Mouse (Mus musculus) limb, embryonic 14.5 days (tissue): ENCODE measurements at regions not wholly inside any gene's neighbourhood (a gene's known extent, or its start where the extent isn't known, plus 50 kb on each side); places are given as distances from the start of the nearest gene placed in this dataset.

Experiments used
- ATAC-seq: fragments of 200-750 bp; cut with Nextera tagmentation; 2 replicates; pipeline ENCODE4 v1.8.0; 2017; ENCODE audit warnings: low read depth, moderate number of reproducible peaks, moderate TSS enrichment; ENCODE audit not compliant: low FRiP score
- DNase-seq: peaks from one replicate; pipeline ENCODE4 v3.0.0-alpha.2; 2015; ENCODE audit warnings: low spot score
- H3K27ac ChIP-seq: fragments of 300-500 bp; sonication (generic); replicated peaks from 2 replicates; pipeline ENCODE4 v1.5.1; 2014; ENCODE audit warnings: low read depth, mild to moderate bottlenecking, low read length, moderate library complexity, mixed read lengths
- H3K27me3 ChIP-seq: fragments of 300-500 bp; sonication (generic); 2 replicates; pipeline ENCODE4 v1.6.1; 2014; ENCODE audit warnings: low read length, mixed read lengths; ENCODE audit not compliant: control insufficient read depth, insufficient read depth
- H3K36me3 ChIP-seq: fragments of 300-500 bp; sonication (generic); 2 replicates; pipeline ENCODE4 v1.6.1; 2014; ENCODE audit warnings: mild to moderate bottlenecking, low read length, moderate library complexity, mixed read lengths; ENCODE audit not compliant: control insufficient read depth, insufficient read depth
- H3K4me1 ChIP-seq: fragments of 300-500 bp; sonication (generic); 2 replicates; pipeline ENCODE4 v1.6.1; 2014; ENCODE audit warnings: antibody characterized with exemption, low read length, mixed read lengths; ENCODE audit not compliant: control insufficient read depth, insufficient read depth
- H3K4me2 ChIP-seq: fragments of 300-500 bp; sonication (generic); replicated peaks from 2 replicates; pipeline ENCODE4 v1.6.1; 2014; ENCODE audit warnings: low read depth, mild to moderate bottlenecking, low read length, moderate library complexity; ENCODE audit not compliant: severe bottlenecking
- H3K4me3 ChIP-seq: fragments of 300-500 bp; sonication (generic); replicated peaks from 2 replicates; pipeline ENCODE4 v1.5.1; 2014; ENCODE audit warnings: low read length
- H3K9ac ChIP-seq: fragments of 300-500 bp; sonication (generic); 2 replicates; pipeline ENCODE4 v1.6.1; 2014; ENCODE audit warnings: mild to moderate bottlenecking, low read depth, low read length, moderate library complexity; ENCODE audit not compliant: severe bottlenecking
- H3K9me3 ChIP-seq: fragments of 300-500 bp; sonication (generic); 2 replicates; pipeline ENCODE4 v1.6.1; 2016; ENCODE audit warnings: low read length; ENCODE audit not compliant: control insufficient read depth
- POLR2A ChIP-seq: fragments of 200-500 bp; IDR thresholded peaks from 2 replicates; pipeline ENCODE4 v1.8.0; 2012; ENCODE audit warnings: inconsistent platforms, mild to moderate bottlenecking, moderate library complexity, borderline replicate concordance; ENCODE audit not compliant: insufficient read depth, insufficient read length; ENCODE audit errors: extremely low read depth
- WGBS: fragments of 180-500 bp; shearing (Covaris S2); extraction: QIAGEN DNeasy Blood & Tissue Kit; methylation state at CpG from one replicate; pipeline ENCODE4 v1.1.7; 2014; 5-methylcytosine and 5-hydroxymethylcytosine counted together

DNA sequence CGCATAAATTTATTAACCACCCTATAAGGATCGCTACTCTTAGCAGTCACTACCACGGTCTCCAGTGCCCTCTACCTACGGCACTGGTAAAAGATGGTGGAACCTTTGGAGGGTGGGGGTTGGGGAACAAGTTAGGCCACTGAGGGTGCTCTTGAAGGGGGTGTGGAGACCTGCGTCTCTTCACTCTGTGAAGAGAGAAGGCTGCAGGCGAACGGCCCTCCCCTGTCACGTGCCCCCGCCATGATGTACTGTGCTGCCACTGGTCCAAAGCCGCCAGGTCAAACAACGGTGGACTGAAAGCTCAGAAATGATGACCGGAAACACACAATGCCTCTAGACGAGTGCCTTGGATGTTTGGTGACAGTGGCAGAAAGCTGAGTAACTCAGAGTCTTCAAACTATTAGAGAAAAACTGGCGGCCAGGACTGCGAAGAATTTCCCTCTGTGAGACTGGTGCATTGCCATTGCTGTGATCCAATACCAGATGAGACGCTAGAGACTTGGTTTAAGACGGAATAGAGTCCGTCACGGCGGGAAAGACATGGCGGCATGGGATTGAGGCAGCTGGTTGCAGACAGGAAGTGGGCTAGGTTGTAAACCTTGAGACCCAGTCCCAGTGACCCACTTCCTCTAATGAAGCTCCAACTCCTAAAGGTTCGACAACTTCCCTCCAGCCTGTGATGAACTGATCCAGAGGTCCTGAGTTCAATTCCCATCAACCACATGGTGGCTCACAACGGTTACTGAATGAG is 130.2 kb downstream of the Spata18 start:
- Histone ChIP-seq H3K4me2 (no peak overlapping the region), H3K9ac (no peak overlapping the region), H3K36me3 (no peaks in the 10 kb centered on the region), H3K27ac (peak overlapping the region; percentile 72), H3K4me3 (no peak overlapping the region), H3K9me3 (no peaks in the 10 kb centered on the region), H3K27me3 (no peaks in the 10 kb centered on the region), H3K4me1 (peaks cover 45% of the 10 kb centered on the region)
- DNase-seq (no peak), ATAC-seq (no peak)
- 74% methylated on average over 23 of the region's 23 CpGs for WGBS
- no peak for TF ChIP-seq POLR2A

DNA sequence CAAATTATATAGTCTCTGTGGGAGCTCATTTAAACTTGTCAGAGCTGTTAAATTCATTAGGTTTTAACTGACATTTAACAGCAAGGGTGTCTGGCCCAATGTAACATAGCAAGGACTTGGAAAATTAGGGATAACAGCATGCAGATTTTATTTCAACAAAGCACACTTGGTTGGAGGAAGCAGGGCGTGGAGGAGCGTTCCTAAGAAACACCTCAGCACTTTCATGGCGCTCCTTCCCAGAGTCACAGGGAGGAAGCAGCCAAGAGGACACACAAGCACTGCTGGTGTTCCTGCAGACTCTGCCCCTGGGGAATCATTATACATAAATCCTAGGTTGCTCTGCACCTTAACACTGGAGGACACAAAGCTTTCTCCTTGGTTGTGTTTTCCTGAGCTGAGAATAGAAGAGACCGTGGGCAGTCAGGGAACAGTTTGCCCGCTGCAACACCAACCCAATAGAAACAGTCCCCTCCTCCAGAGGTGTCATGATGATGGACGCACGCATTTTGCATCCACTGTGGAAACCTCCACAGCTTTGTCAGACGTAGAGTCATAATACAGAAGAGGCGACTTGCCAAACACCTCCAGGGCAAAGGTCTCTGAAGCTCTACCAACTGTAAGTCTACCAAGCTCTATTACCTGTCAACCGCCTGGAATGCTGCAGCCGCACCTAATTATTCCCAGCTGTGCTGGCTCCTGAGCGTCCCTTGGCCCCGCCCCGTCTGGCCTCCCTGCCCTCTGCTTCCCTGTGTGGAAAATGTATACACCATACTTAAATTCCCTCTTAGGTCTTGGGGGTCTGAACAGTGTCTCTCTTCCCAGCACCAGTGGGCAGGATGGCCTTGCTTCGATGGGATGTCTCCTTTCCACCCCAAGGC is 131.3 kb downstream of the Spata18 start:
- peak overlapping the region; percentile 69 for H3K27ac ChIP-seq
- 9% methylated on average over 15 of the region's 15 CpGs for WGBS
- no peaks in the 10 kb centered on the region for H3K27me3 ChIP-seq
- ATAC-seq = peak; percentile 89
- H3K9me3 ChIP-seq = no peaks in the 10 kb centered on the region
- TF ChIP-seq POLR2A = 0 out of 2 replicates have a peak, but pooled peaks have one; percentile 15
- peaks cover 37% of the 10 kb centered on the region for H3K4me1 ChIP-seq
- no peak overlapping the region for H3K9ac ChIP-seq
- peak overlapping the region; percentile 16; the same call in 1 of the 2 replicates for H3K4me2 ChIP-seq
- DNase-seq = peak; percentile 84
- no peak overlapping the region for H3K4me3 ChIP-seq
- no peaks in the 10 kb centered on the region for H3K36me3 ChIP-seq

DNA sequence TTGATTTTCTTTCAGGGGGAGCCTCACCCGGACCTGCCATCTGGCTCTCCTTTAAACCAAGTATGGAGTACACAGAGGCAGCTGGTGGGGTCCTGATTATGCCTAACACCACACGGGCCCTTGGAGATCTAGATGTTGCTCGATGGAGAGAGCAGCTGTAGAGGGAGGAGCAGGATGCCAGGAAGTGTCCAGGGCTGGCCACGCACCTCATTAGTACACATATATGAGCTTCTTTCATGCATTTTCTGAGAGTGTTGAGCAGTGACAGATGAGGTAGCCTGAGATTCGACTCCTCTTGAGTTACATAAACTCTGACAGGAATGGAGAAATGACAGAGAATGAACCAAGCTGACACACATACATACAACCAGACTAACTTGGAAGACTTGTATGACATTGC is 136.1 kb downstream of the Spata18 start:
- Histone ChIP-seq H3K27me3 (no peaks in the 10 kb centered on the region), H3K4me2 (no peak overlapping the region), H3K9ac (no peak overlapping the region), H3K9me3 (no peaks in the 10 kb centered on the region), H3K4me1 (peaks cover 24% of the 10 kb centered on the region), H3K27ac (no peak overlapping the region), H3K4me3 (no peak overlapping the region), H3K36me3 (no peaks in the 10 kb centered on the region)
- 53% methylated on average over 5 of the region's 5 CpGs for WGBS
- no peak for TF ChIP-seq POLR2A
- DNase-seq = no peak
- ATAC-seq = no peak

DNA sequence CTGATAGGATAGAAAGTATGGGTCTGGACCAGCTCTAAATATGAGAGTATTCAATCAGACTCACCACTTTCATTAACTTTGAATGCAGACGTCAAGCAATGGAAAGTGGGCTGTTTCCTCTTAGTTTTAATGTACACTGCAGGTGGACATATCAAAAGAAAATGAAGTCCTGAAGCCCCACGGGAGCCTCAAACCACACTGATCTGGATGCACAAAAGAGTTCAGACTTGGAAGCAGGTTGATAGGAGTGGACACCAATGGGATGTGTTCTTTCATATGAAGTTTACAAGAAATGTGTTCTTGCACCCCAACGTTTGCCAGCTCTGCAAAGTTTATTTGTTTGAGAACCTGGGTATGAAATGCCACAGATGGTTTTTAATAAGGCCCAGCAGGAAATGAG is 141.0 kb downstream of the Spata18 start:
- Histone ChIP-seq H3K27ac (peak overlapping the region; percentile 70; the same call in 1 of the 2 replicates), H3K36me3 (no peaks in the 10 kb centered on the region), H3K9me3 (no peaks in the 10 kb centered on the region), H3K4me3 (no peak overlapping the region), H3K9ac (no peak overlapping the region), H3K27me3 (no peaks in the 10 kb centered on the region), H3K4me2 (no peak overlapping the region), H3K4me1 (peaks cover 29% of the 10 kb centered on the region)
- 16% methylated on average over 3 of the region's 3 CpGs for WGBS
- DNase-seq = no peak
- TF ChIP-seq POLR2A = no peak
- peak; percentile 53 for ATAC-seq

DNA sequence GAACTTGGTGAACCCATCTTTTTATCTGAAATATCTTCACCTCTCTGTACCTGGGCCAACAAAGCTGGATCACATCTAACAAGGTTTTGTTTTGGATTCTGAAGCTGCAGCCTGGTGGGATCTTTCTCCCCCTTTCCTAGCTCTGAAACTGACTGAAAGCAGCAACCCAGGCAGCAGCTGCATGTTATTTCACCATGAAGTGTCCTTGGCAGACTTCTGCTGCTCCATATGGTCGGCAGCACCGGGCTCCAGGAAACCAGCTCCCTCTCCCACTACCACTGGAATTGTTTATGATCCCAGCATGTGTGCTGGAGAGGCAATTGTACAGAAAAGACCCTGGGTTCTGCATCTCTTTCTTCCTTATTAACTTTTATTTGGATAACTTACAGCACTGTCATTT is 145.0 kb downstream of the Spata18 start:
- H3K4me2 ChIP-seq = no peak overlapping the region
- no peak overlapping the region for H3K9ac ChIP-seq
- no peaks in the 10 kb centered on the region for H3K27me3 ChIP-seq
- no peak for TF ChIP-seq POLR2A
- peaks cover 29% of the 10 kb centered on the region for H3K4me1 ChIP-seq
- H3K27ac ChIP-seq = peak overlapping the region; percentile 69
- no peaks in the 10 kb centered on the region for H3K36me3 ChIP-seq
- no peak overlapping the region for H3K4me3 ChIP-seq
- peak; percentile 51; the same call in 1 of the 2 replicates for ATAC-seq
- WGBS = 9% methylated on average over 2 of the region's 2 CpGs
- H3K9me3 ChIP-seq = no peaks in the 10 kb centered on the region
- peak; percentile 61 for DNase-seq
